Mouse (Mus musculus) embryonic facial prominence, embryonic 12.5 days (tissue): ENCODE measurements around the gene Upk3bl. TPM values are rescaled to one million over a fixed set of nuclear protein-coding genes. Genes with fewer than 3 reads are reported as not detected.
A peak's percentile ranks its signal among the peaks of the same experiment; 100 is the strongest.

Source experiments
- ATAC-seq: fragments of 200-750 bp; cut with Nextera tagmentation; 2 replicates; pipeline ENCODE4 v1.8.0; 2017; ENCODE audit not compliant: insufficient number of reproducible peaks, insufficient read depth, low FRiP score, low TSS enrichment
- H3K27ac ChIP-seq: fragments of 300-500 bp; sonication (generic); 2 replicates; pipeline ENCODE4 v1.5.1; 2016; ENCODE audit warnings: mild to moderate bottlenecking
- H3K27me3 ChIP-seq: fragments of 300-500 bp; sonication (generic); 2 replicates; pipeline ENCODE4 v1.6.1; 2016; ENCODE audit warnings: mild to moderate bottlenecking, moderate library complexity
- H3K36me3 ChIP-seq: fragments of 300-500 bp; sonication (generic); 2 replicates; pipeline ENCODE4 v1.6.1; 2016; ENCODE audit warnings: mild to moderate bottlenecking
- H3K4me1 ChIP-seq: fragments of 300-500 bp; sonication (generic); 2 replicates; pipeline ENCODE4 v1.6.1; 2016
- H3K4me2 ChIP-seq: fragments of 300-500 bp; sonication (generic); replicated peaks from 2 replicates; pipeline ENCODE4 v1.6.1; 2016; ENCODE audit warnings: mild to moderate bottlenecking, moderate library complexity
- H3K4me3 ChIP-seq: fragments of 300-500 bp; sonication (generic); 2 replicates; pipeline ENCODE4 v1.5.1; 2016; ENCODE audit warnings: mild to moderate bottlenecking
- H3K9ac ChIP-seq: fragments of 300-500 bp; sonication (generic); 2 replicates; pipeline ENCODE4 v1.6.1; 2016; ENCODE audit warnings: mild to moderate bottlenecking, moderate library complexity
- H3K9me3 ChIP-seq: fragments of 300-500 bp; sonication (generic); 2 replicates; pipeline ENCODE4 v1.6.1; 2016; ENCODE audit warnings: mild to moderate bottlenecking, moderate library complexity
- WGBS: fragments of 180-500 bp; shearing (Covaris S2); methylation state at CpG from one replicate; pipeline ENCODE4 v1.1.7; 2016; 5-methylcytosine and 5-hydroxymethylcytosine counted together
- polyA plus RNA-seq: library from polyadenylated mRNA; unstranded; fragments of >200 nt; fragmentation: Nextera tagmentation; extraction: Ambion mirVana; gene quantifications from 2 replicates; pipeline ENCODE4 v1.2.1, GENCODE M21; 2016

Upk3bl gene
- polyA plus RNA-seq, 1 experiment from 2014 or later, result 8.7 TPM

GRCm38 (mm10) chr5:136075076-136075475, 20.8 kb downstream of the Upk3bl start:
- ATAC-seq, result no peak
- Histone ChIP-seq H3K36me3 (no peaks in the 10 kb centered on the region), H3K4me2 (no peak overlapping the region), H3K27me3 (no peaks in the 10 kb centered on the region), H3K4me1 (0 out of 2 replicates have a peak, but pooled peaks cover 3% of the 10 kb centered on the region), H3K27ac (no peak overlapping the region), H3K9me3 (no peaks in the 10 kb centered on the region), H3K4me3 (no peak overlapping the region), H3K9ac (no peak overlapping the region)
- 85% methylated on average over 5 of the region's 5 CpGs for WGBS

GRCm38 (mm10) chr5:136076284-136076683, 22.0 kb downstream of the Upk3bl start:
- no peaks in the 10 kb centered on the region for H3K36me3 ChIP-seq
- H3K27me3 ChIP-seq, result no peaks in the 10 kb centered on the region
- WGBS, result 42% methylated on average over 7 of the region's 7 CpGs
- no peaks in the 10 kb centered on the region for H3K9me3 ChIP-seq
- H3K4me2 ChIP-seq, result no peak overlapping the region
- H3K4me1 ChIP-seq, result 0 out of 2 replicates have a peak, but pooled peaks cover 3% of the 10 kb centered on the region
- H3K9ac ChIP-seq, result no peak overlapping the region
- H3K4me3 ChIP-seq, result no peak overlapping the region
- ATAC-seq, result 0 out of 2 replicates have a peak, but pooled peaks have one; percentile 13
- no peak overlapping the region for H3K27ac ChIP-seq

GRCm38 (mm10) chr5:136077001-136077550, 22.8 kb downstream of the Upk3bl start:
- WGBS, result 83% methylated on average over 9 of the region's 9 CpGs
- H3K27me3 ChIP-seq, result no peaks in the 10 kb centered on the region

GRCm38 (mm10) chr5:136078136-136078535, 23.8 kb downstream of the Upk3bl start:
- Histone ChIP-seq H3K4me3 (no peak overlapping the region), H3K4me2 (no peak overlapping the region), H3K9me3 (no peaks in the 10 kb centered on the region), H3K9ac (no peak overlapping the region), H3K27ac (no peak overlapping the region), H3K4me1 (0 out of 2 replicates have a peak, but pooled peaks cover under 1% of the 10 kb centered on the region), H3K36me3 (no peaks in the 10 kb centered on the region), H3K27me3 (no peaks in the 10 kb centered on the region)
- no peak for ATAC-seq
- 92% methylated on average over 5 of the region's 5 CpGs for WGBS

More at GRCm38 (mm10) chr5:136077001-136077550, 22.8 kb downstream of the Upk3bl start:
- Histone ChIP-seq H3K9me3 (no peaks in the 10 kb centered on the region), H3K4me3 (no peak overlapping the region), H3K9ac (no peak overlapping the region), H3K27ac (no peak overlapping the region), H3K4me1 (0 out of 2 replicates have a peak, but pooled peaks cover 3% of the 10 kb centered on the region), H3K4me2 (no peak overlapping the region), H3K36me3 (no peaks in the 10 kb centered on the region)
- no peak for ATAC-seq

GRCm38 (mm10) chr5:136082345-136082744, 28.1 kb downstream of the Upk3bl start:
- Histone ChIP-seq H3K4me2 (no peak overlapping the region), H3K9me3 (no peaks in the 10 kb centered on the region), H3K27me3 (peaks cover 24% of the 10 kb centered on the region), H3K4me1 (peaks cover 13% of the 10 kb centered on the region), H3K4me3 (no peak overlapping the region), H3K27ac (no peak overlapping the region), H3K9ac (no peak overlapping the region), H3K36me3 (no peaks in the 10 kb centered on the region)
- 70% methylated on average over 4 of the region's 4 CpGs for WGBS
- ATAC-seq, result no peak

GRCm38 (mm10) chr5:136083669-136084107, 29.4 kb downstream of the Upk3bl start, which contains the start of gene Rasa4:
Gene Rasa4 (plus strand): TSS chr5:136083916.
- Histone ChIP-seq H3K27me3 (peaks cover 27% of the 10 kb centered on the region), H3K4me2 (peak within 1 kb of the TSS; percentile 85), H3K9ac (peak within 1 kb of the TSS; percentile 64), H3K4me1 (peaks cover 13% of the 10 kb centered on the region), H3K27ac (0 out of 2 replicates have a peak within 1 kb of the TSS, but pooled peaks have one; percentile 0), H3K36me3 (no peaks in the 10 kb centered on the region), H3K9me3 (no peaks in the 10 kb centered on the region), H3K4me3 (peak within 1 kb of the TSS; percentile 60)
- ATAC-seq, result peak; percentile 91
- under 1% methylated on average over 24 of the region's 28 CpGs for WGBS

- 0 out of 2 replicates have a peak overlapping the region, but pooled peaks have one; percentile 0 for H3K27ac ChIP-seq
- 3% methylated on average over 23 of the region's 23 CpGs for WGBS
Observed at GRCm38 (mm10) chr5:136084144-136084881, 30.0 kb downstream of the Upk3bl start.

GRCm38 (mm10) chr5:136084891-136085651, 30.8 kb downstream of the Upk3bl start:
- H3K9ac ChIP-seq, result peak overlapping the region; percentile 4
- H3K4me3 ChIP-seq, result peak overlapping the region; percentile 60
- no peak overlapping the region for H3K27ac ChIP-seq
- peak; percentile 4; the same call in 1 of the 2 replicates for ATAC-seq
- 10% methylated on average over 20 of the region's 21 CpGs for WGBS
- no peaks in the 10 kb centered on the region for H3K9me3 ChIP-seq
- peaks cover 13% of the 10 kb centered on the region for H3K4me1 ChIP-seq
- H3K36me3 ChIP-seq, result no peaks in the 10 kb centered on the region
- H3K4me2 ChIP-seq, result peak overlapping the region; percentile 85
- H3K27me3 ChIP-seq, result peaks cover 27% of the 10 kb centered on the region

More at GRCm38 (mm10) chr5:136084144-136084881, 30.0 kb downstream of the Upk3bl start:
- Histone ChIP-seq H3K4me2 (peak overlapping the region; percentile 85), H3K9ac (peak overlapping the region; percentile 64), H3K9me3 (no peaks in the 10 kb centered on the region), H3K4me1 (peaks cover 13% of the 10 kb centered on the region), H3K27me3 (peaks cover 27% of the 10 kb centered on the region), H3K4me3 (peak overlapping the region; percentile 60), H3K36me3 (no peaks in the 10 kb centered on the region)
- ATAC-seq, result no peak; the same call in 1 of the 2 replicates

GRCm38 (mm10) chr5:136086290-136086689, 32.0 kb downstream of the Upk3bl start:
- H3K4me1 ChIP-seq, result peaks cover 13% of the 10 kb centered on the region
- ATAC-seq, result no peak
- H3K36me3 ChIP-seq, result no peaks in the 10 kb centered on the region
- no peaks in the 10 kb centered on the region for H3K9me3 ChIP-seq
- WGBS, result 91% methylated on average over 8 of the region's 8 CpGs
- no peak overlapping the region for H3K4me2 ChIP-seq
- H3K27ac ChIP-seq, result no peak overlapping the region
- H3K4me3 ChIP-seq, result no peak overlapping the region
- no peak overlapping the region for H3K9ac ChIP-seq
- peaks cover 27% of the 10 kb centered on the region for H3K27me3 ChIP-seq

- Histone ChIP-seq H3K4me3 (no peak overlapping the region), H3K4me1 (peaks cover 10% of the 10 kb centered on the region), H3K36me3 (no peaks in the 10 kb centered on the region), H3K27me3 (peaks cover 31% of the 10 kb centered on the region), H3K9me3 (no peaks in the 10 kb centered on the region), H3K4me2 (no peak overlapping the region), H3K27ac (no peak overlapping the region), H3K9ac (no peak overlapping the region)
- WGBS, result 12% methylated on average over 14 of the region's 14 CpGs
- no peak for ATAC-seq
Observed at GRCm38 (mm10) chr5:136088821-136089575, 34.7 kb downstream of the Upk3bl start.

GRCm38 (mm10) chr5:136091927-136092326, 37.6 kb downstream of the Upk3bl start:
- H3K36me3 ChIP-seq, result no peaks in the 10 kb centered on the region
- H3K4me3 ChIP-seq, result no peak overlapping the region
- peaks cover 7% of the 10 kb centered on the region for H3K27me3 ChIP-seq
- no peak overlapping the region for H3K27ac ChIP-seq
- WGBS, result 60% methylated on average over 5 of the region's 5 CpGs
- ATAC-seq, result no peak
- no peak overlapping the region for H3K9ac ChIP-seq
- no peaks in the 10 kb centered on the region for H3K9me3 ChIP-seq
- no peak overlapping the region for H3K4me2 ChIP-seq
- H3K4me1 ChIP-seq, result no peaks in the 10 kb centered on the region
